Comparison of ENCODE assay signal across 7 mouse cellular contexts in genomic region chr19:59388399-59388798, GRCm38 (mm10). TPM values are rescaled to one million over a fixed set of nuclear protein-coding genes. Genes with fewer than 3 reads are reported as not detected.
DNase-seq lines count a peak whose midpoint lies in the region; ATAC-seq and TF ChIP-seq lines count a peak whose summit lies in the region.

No protein-coding gene starts in this region.

- H3K79me2 ChIP-seq in CH12.LX (replicated peaks; ENCODE audit: control insufficient read depth, extremely low read depth, insufficient read depth, poor library complexity, severe bottlenecking) = no peaks in the 10 kb centered on the region

- no peaks in the 10 kb centered on the region for H3K36me3 ChIP-seq in CH12.LX (replicated peaks in 1 of 2; ENCODE audit: control insufficient read depth in 1 of 2, insufficient read depth in 1 of 2, low read length in 1 of 2)
- no peaks in the 10 kb centered on the region for H3K36me3 ChIP-seq in hindbrain, embryonic 11.5 days (ENCODE audit: control insufficient read depth, insufficient read depth, low read length)
- no peaks in the 10 kb centered on the region for H3K36me3 ChIP-seq in midbrain, embryonic 13.5 days

- DNase-seq in CH12.LX (ENCODE audit: extremely low read depth) = no peak
- DNase-seq in Muller cell, postnatal 12 days (ENCODE audit: inconsistent ontology term) = peak; percentile 24
- peak; percentile 48 for DNase-seq in hindbrain, embryonic 11.5 days (ENCODE audit: low spot score)
- no peak for DNase-seq in gastrocnemius, adult 18-20 months (ENCODE audit: low spot score)
- no peak for DNase-seq in testis, postnatal 10 days (ENCODE audit: low spot score)
- no peak for DNase-seq in gastrocnemius, adult 8-10 months (ENCODE audit: low spot score in 2 of 2)

- peaks cover 7 to 33% of the 10 kb centered on the region in 2 experiments for H3K4me1 ChIP-seq in CH12.LX (ENCODE audit: control insufficient read depth in 1 of 2, insufficient read depth in 2 of 2)
- no peaks in the 10 kb centered on the region for H3K4me1 ChIP-seq in hindbrain, embryonic 11.5 days (replicated peaks; ENCODE audit: control insufficient read depth, insufficient read depth, low read length)
- peaks cover 11% of the 10 kb centered on the region for H3K4me1 ChIP-seq in midbrain, embryonic 13.5 days (replicated peaks)

- no peak for TF ChIP-seq CTCF in CH12.LX (conservative IDR thresholded peaks at IDR 0.05 in 1 of 2, IDR thresholded peaks at IDR 0.05 in 1 of 2; ENCODE audit: low read depth in 2 of 2, low read length in 2 of 2)

- H3K27me3 ChIP-seq in CH12.LX (replicated peaks) = no peaks in the 10 kb centered on the region
- peaks cover 3% of the 10 kb centered on the region; the same call in 1 of the 2 replicates for H3K27me3 ChIP-seq in hindbrain, embryonic 11.5 days (ENCODE audit: control insufficient read depth, insufficient read depth, low read length)
- H3K27me3 ChIP-seq in midbrain, embryonic 13.5 days = peaks cover 5% of the 10 kb centered on the region; the same call in 1 of the 2 replicates

- TF ChIP-seq EP300 in CH12.LX (IDR thresholded peaks at IDR 0.05; ENCODE audit: low read length) = no peak

- no peak overlapping the region for H3K4me3 ChIP-seq in CH12.LX (replicated peaks in 1 of 3; ENCODE audit: low read depth in 2 of 3, low read length in 2 of 3, poor library complexity in 1 of 3)
- no peak overlapping the region for H3K4me3 ChIP-seq in hindbrain, embryonic 11.5 days (ENCODE audit: low read depth, low read length)
- H3K4me3 ChIP-seq in midbrain, embryonic 13.5 days (replicated peaks) = peak overlapping the region; percentile 6; the same call in 1 of the 2 replicates

- WGBS in hindbrain, embryonic 11.5 days = 11% methylated on average over 5 of the region's 5 CpGs
- WGBS in midbrain, embryonic 13.5 days = 3% methylated on average over 5 of the region's 5 CpGs

- dilution Hi-C loops in CH12.LX (cut with MboI; ENCODE audit: extremely low pct_ligation_motif_present, extremely low pct_unique_long_range_greater_than_20kb, low sequenced_read_pairs) = no loop called here

- no peak overlapping the region for H3K9ac ChIP-seq in CH12.LX (ENCODE audit: insufficient read depth, low read depth)
- H3K9ac ChIP-seq in hindbrain, embryonic 11.5 days (ENCODE audit: low read depth, low read length) = no peak overlapping the region
- no peak overlapping the region for H3K9ac ChIP-seq in midbrain, embryonic 13.5 days (replicated peaks)

- no peak for TF ChIP-seq POLR2A in CH12.LX (IDR thresholded peaks at IDR 0.05; ENCODE audit: low read depth, low read length)

- peak; percentile 53; the same call in 1 of the 2 replicates for ATAC-seq in hindbrain, embryonic 11.5 days (ENCODE audit: low FRiP score)
- ATAC-seq in midbrain, embryonic 13.5 days = peak; percentile 62

- H3K4me2 ChIP-seq in CH12.LX (ENCODE audit: insufficient read depth, low read depth, poor library complexity, severe bottlenecking) = 0 out of 2 replicates have a peak overlapping the region, but pooled peaks have one; percentile 8
- H3K4me2 ChIP-seq in hindbrain, embryonic 11.5 days (replicated peaks; ENCODE audit: low read depth, low read length) = peak overlapping the region; percentile 24; the same call in 1 of the 2 replicates
- peak overlapping the region; percentile 43 for H3K4me2 ChIP-seq in midbrain, embryonic 13.5 days (replicated peaks)

- no peaks in the 10 kb centered on the region for H3K9me3 ChIP-seq in CH12.LX (replicated peaks; ENCODE audit: low read length)
- H3K9me3 ChIP-seq in hindbrain, embryonic 11.5 days (ENCODE audit: control insufficient read depth, low read length) = no peaks in the 10 kb centered on the region
- H3K9me3 ChIP-seq in midbrain, embryonic 13.5 days = no peaks in the 10 kb centered on the region

- in situ Hi-C loops in CH12.LX (cut with MboI; ENCODE audit: low pct_ligation_motif_present, low pct_unique_long_range_greater_than_20kb, low sequenced_read_pairs) = no loop called here

- TF ChIP-seq RAD21 in CH12.LX (IDR thresholded peaks at IDR 0.05; ENCODE audit: low read depth, low read length) = no peak

- no peak overlapping the region for H3K27ac ChIP-seq in CH12.LX (ENCODE audit: insufficient read depth, low read depth)
- no peak overlapping the region for H3K27ac ChIP-seq in hindbrain, embryonic 11.5 days (ENCODE audit: low read depth, low read length)
- H3K27ac ChIP-seq in midbrain, embryonic 13.5 days = no peak overlapping the region

TF ChIP-seq in CH12.LX, 34 proteins besides CTCF, POLR2A, EP300 and RAD21:
- no peak for TF ChIP-seq MYC (IDR thresholded peaks at IDR 0.05; ENCODE audit: low read depth, low read length)
- TF ChIP-seq USF2 (conservative IDR thresholded peaks at IDR 0.05; ENCODE audit: low read depth, low read length) = no peak
- TF ChIP-seq POLR2AphosphoS2 (IDR thresholded peaks at IDR 0.05; ENCODE audit: low read depth, low read length) = no peak
- TF ChIP-seq E2F4 (IDR thresholded peaks at IDR 0.05; ENCODE audit: insufficient replicate concordance, low read depth, low read length) = no peak
- no peak for TF ChIP-seq KAT2A (IDR thresholded peaks at IDR 0.05; ENCODE audit: insufficient replicate concordance, low read length)
- no peak for TF ChIP-seq IRF4 (IDR thresholded peaks at IDR 0.05; ENCODE audit: low read depth, low read length)
- TF ChIP-seq ELF1 (IDR thresholded peaks at IDR 0.05; ENCODE audit: low read depth, low read length) = no peak
- TF ChIP-seq ZKSCAN1 (IDR thresholded peaks at IDR 0.05; ENCODE audit: borderline replicate concordance, low read depth, low read length) = no peak
- TF ChIP-seq JUN (IDR thresholded peaks at IDR 0.05; ENCODE audit: insufficient read depth, low read depth, low read length) = no peak
- no peak for TF ChIP-seq PAX5 (IDR thresholded peaks at IDR 0.05; ENCODE audit: low read length)
- no peak for TF ChIP-seq MAZ (IDR thresholded peaks at IDR 0.05; ENCODE audit: low read depth, low read length)
TF ChIP-seq in CH12.LX: peak in this region for 0.

RNA-seq across cellular contexts. Expression of gene Pdzd8, which starts 42.8 kb away (rescaled TPM):
- 14.5 and 15.7 TPM in 2 replicates for total RNA-seq in CH12.LX (2012; rRNA removed)
- 20.2 and 21.4 TPM in 2 replicates for total RNA-seq in CH12.LX (2014; rRNA removed)
- polyA plus RNA-seq in CH12.LX (2012; ENCODE audit: insufficient read length, low read depth) = 19.9 and 22.8 TPM in 2 replicates
- 14.1 and 18.2 TPM in 2 replicates for polyA plus RNA-seq in hindbrain, embryonic 11.5 days (2014; fragmentation: Nextera tagmentation; extraction: Ambion mirVana)
- 9.3 and 9.5 TPM in 2 replicates for polyA plus RNA-seq in midbrain, embryonic 13.5 days (2015; fragmentation: Nextera tagmentation; extraction: Ambion mirVana)
- total RNA-seq in gastrocnemius, adult 18-20 months (2021) = 10 to 100 TPM; 14.3 to 16.0 TPM
- total RNA-seq in gastrocnemius, adult 8-10 months (2022) = 10 to 100 TPM; 13.5 to 15.2 (median 14.3) TPM

Comparison
In these comparisons a context has a peak if more than half of its experiments do, and no peak if none do; other contexts are left out.
1. DNase-seq: peak in Muller cell, postnatal 12 days (single experiment) and hindbrain, embryonic 11.5 days (single experiment); none in CH12.LX (single experiment), gastrocnemius, adult 18-20 months (single experiment), testis, postnatal 10 days (single experiment) and gastrocnemius, adult 8-10 months (0 of 2).
2. Peak in every context shown above with its lines, with median percentiles within 50 percentile points of each other: H3K4me2 ChIP-seq.